Mouse (Mus musculus) lung, embryonic 16.5 days (tissue): ENCODE results near the gene Phf20. TPM values are rescaled to one million over a fixed set of nuclear protein-coding genes. Genes with fewer than 3 reads are reported as not detected.
"Not testable (repeated sequence)": the region's sequence is repeated elsewhere in the genome, so short reads cannot be mapped to it uniquely, and the experiment has no call there.

Experiments
- ATAC-seq: fragments of 200-750 bp; cut with Nextera tagmentation; 2 replicates; pipeline ENCODE4 v1.8.0; 2017; ENCODE audit warnings: low read depth, mild to moderate bottlenecking, moderate library complexity
- H3K27ac ChIP-seq: fragments of 300-500 bp; sonication (generic); 2 replicates; pipeline ENCODE4 v1.5.1; 2014; ENCODE audit warnings: mild to moderate bottlenecking, control low read depth, low read length
- H3K27me3 ChIP-seq: fragments of 300-500 bp; sonication (generic); 2 replicates; pipeline ENCODE4 v1.6.1; 2014; ENCODE audit warnings: low read depth, low read length, mixed read lengths; ENCODE audit not compliant: control insufficient read depth, insufficient read depth
- H3K36me3 ChIP-seq: fragments of 300-500 bp; sonication (generic); 2 replicates; pipeline ENCODE4 v1.6.1; 2014; ENCODE audit warnings: low read length; ENCODE audit not compliant: control insufficient read depth, insufficient read depth
- H3K4me1 ChIP-seq: fragments of 300-500 bp; sonication (generic); replicated peaks from 2 replicates; pipeline ENCODE4 v1.6.1; 2014; ENCODE audit warnings: low read length, mixed read lengths; ENCODE audit not compliant: control insufficient read depth, insufficient read depth
- H3K4me2 ChIP-seq: fragments of 300-500 bp; sonication (generic); 2 replicates; pipeline ENCODE4 v1.6.1; 2014; ENCODE audit warnings: low read depth, low read length, control low read depth
- H3K4me3 ChIP-seq: fragments of 300-500 bp; sonication (generic); 2 replicates; pipeline ENCODE4 v1.5.1; 2014; ENCODE audit warnings: mild to moderate bottlenecking, low read length, control low read depth
- H3K9ac ChIP-seq: fragments of 300-500 bp; sonication (generic); 2 replicates; pipeline ENCODE4 v1.6.1; 2014; ENCODE audit warnings: low read length, control low read depth
- H3K9me3 ChIP-seq: fragments of 300-500 bp; sonication (generic); 2 replicates; pipeline ENCODE4 v1.6.1; 2016; ENCODE audit warnings: low read length; ENCODE audit not compliant: control insufficient read depth
- WGBS: fragments of 180-500 bp; shearing (Covaris S2); extraction: QIAGEN DNeasy Blood & Tissue Kit; methylation state at CpG from one replicate; pipeline ENCODE4 v1.1.7; 2014; 5-methylcytosine and 5-hydroxymethylcytosine counted together
- polyA plus RNA-seq: library from polyadenylated mRNA; unstranded; fragments of >200 nt; fragmentation: Nextera tagmentation; extraction: Ambion mirVana; gene quantifications from 2 replicates; pipeline ENCODE4 v1.2.1, GENCODE M21; 2015

Gene Phf20
- polyA plus RNA-seq, 1 experiment from 2014 or later: 62.8 TPM

GRCm38 (mm10) chr2:156180094-156180821 lies 16.0 kb upstream of the Phf20 start, which contains the start of gene Rbm39:
Gene Rbm39, minus strand, starts transcription at chr2:156180238.
- Histone ChIP-seq H3K4me3 (peak within 1 kb of the TSS; percentile 87), H3K9ac (peak within 1 kb of the TSS; percentile 99), H3K9me3 (no peaks in the 10 kb centered on the region), H3K36me3 (peaks cover 14% of the 10 kb centered on the region), H3K27me3 (no peaks in the 10 kb centered on the region), H3K4me2 (peak within 1 kb of the TSS; percentile 68), H3K4me1 (peaks cover 14% of the 10 kb centered on the region), H3K27ac (peak within 1 kb of the TSS; percentile 92)
- ATAC-seq: peak; percentile 98
- 0% methylated on average over 47 of the region's 47 CpGs for WGBS

- Histone ChIP-seq H3K4me1 (peaks cover 14% of the 10 kb centered on the region), H3K36me3 (peaks cover 12% of the 10 kb centered on the region)
- WGBS: 11% methylated on average over 8 of the region's 8 CpGs
These were observed 15.3 kb upstream of the Phf20 start for GRCm38 (mm10) chr2:156180824-156181590.

GRCm38 (mm10) chr2:156181592-156181991 lies 14.7 kb upstream of the Phf20 start:
- H3K4me2 ChIP-seq: no peak overlapping the region

More at GRCm38 (mm10) chr2:156180824-156181590, 15.3 kb upstream of the Phf20 start:
- no peak for ATAC-seq
- Histone ChIP-seq H3K27ac (peak overlapping the region; percentile 88), H3K4me3 (peak overlapping the region; percentile 69), H3K9ac (peak overlapping the region; percentile 84), H3K4me2 (peak overlapping the region; percentile 68), H3K9me3 (no peaks in the 10 kb centered on the region), H3K27me3 (no peaks in the 10 kb centered on the region)

GRCm38 (mm10) chr2:156189241-156189640 lies 7.0 kb upstream of the Phf20 start:
- H3K9me3 ChIP-seq, H3K9ac ChIP-seq, H3K36me3 ChIP-seq, H3K27ac ChIP-seq, H3K4me2 ChIP-seq, H3K27me3 ChIP-seq, H3K4me3 ChIP-seq, H3K4me1 ChIP-seq, ATAC-seq: not testable (repeated sequence)
- 66% methylated on average over 7 of the region's 7 CpGs for WGBS

More at GRCm38 (mm10) chr2:156181592-156181991, 14.7 kb upstream of the Phf20 start:
- Histone ChIP-seq H3K9me3 (no peaks in the 10 kb centered on the region), H3K36me3 (peaks cover 12% of the 10 kb centered on the region), H3K27ac (no peak overlapping the region), H3K9ac (no peak overlapping the region), H3K4me1 (peaks cover 14% of the 10 kb centered on the region), H3K4me3 (no peak overlapping the region), H3K27me3 (no peaks in the 10 kb centered on the region)
- no peak for ATAC-seq
- WGBS: 68% methylated on average over 2 of the region's 2 CpGs

- Histone ChIP-seq H3K4me1 (no peaks in the 10 kb centered on the region), H3K27me3 (no peaks in the 10 kb centered on the region), H3K4me2 (no peak overlapping the region), H3K9ac (no peak overlapping the region), H3K36me3 (no peaks in the 10 kb centered on the region), H3K4me3 (no peak overlapping the region), H3K27ac (no peak overlapping the region), H3K9me3 (no peaks in the 10 kb centered on the region)
- WGBS: 74% methylated on average over 14 of the region's 14 CpGs
- ATAC-seq: no peak
These were observed 6.0 kb upstream of the Phf20 start for GRCm38 (mm10) chr2:156190004-156190896.

GRCm38 (mm10) chr2:156191540-156191939 lies 4.7 kb upstream of the Phf20 start:
- 88% methylated on average over 2 of the region's 2 CpGs for WGBS
- H3K27ac ChIP-seq: no peak overlapping the region
- H3K4me2 ChIP-seq: no peak overlapping the region
- H3K36me3 ChIP-seq: no peaks in the 10 kb centered on the region
- H3K4me3 ChIP-seq: no peak overlapping the region
- ATAC-seq: no peak
- no peaks in the 10 kb centered on the region for H3K27me3 ChIP-seq
- H3K4me1 ChIP-seq: peaks cover 5% of the 10 kb centered on the region
- H3K9ac ChIP-seq: no peak overlapping the region
- no peaks in the 10 kb centered on the region for H3K9me3 ChIP-seq

GRCm38 (mm10) chr2:156192068-156192467 lies 4.2 kb upstream of the Phf20 start:
- Histone ChIP-seq H3K4me3 (no peak overlapping the region), H3K9me3 (no peaks in the 10 kb centered on the region), H3K4me1 (peaks cover 5% of the 10 kb centered on the region), H3K9ac (no peak overlapping the region), H3K36me3 (no peaks in the 10 kb centered on the region), H3K27ac (no peak overlapping the region), H3K27me3 (no peaks in the 10 kb centered on the region), H3K4me2 (no peak overlapping the region)
- no peak for ATAC-seq
- WGBS: 73% methylated on average over 2 of the region's 2 CpGs

GRCm38 (mm10) chr2:156193066-156193862 lies 3.0 kb upstream of the Phf20 start:
- ATAC-seq: no peak
- 77% methylated on average over 3 of the region's 3 CpGs for WGBS
- H3K4me2 ChIP-seq: no peak overlapping the region
- no peak overlapping the region for H3K9ac ChIP-seq
- H3K27me3 ChIP-seq: no peaks in the 10 kb centered on the region
- H3K27ac ChIP-seq: no peak overlapping the region
- no peaks in the 10 kb centered on the region for H3K36me3 ChIP-seq
- peaks cover 14% of the 10 kb centered on the region for H3K4me1 ChIP-seq
- no peaks in the 10 kb centered on the region for H3K9me3 ChIP-seq
- no peak overlapping the region for H3K4me3 ChIP-seq
